Mouse (Mus musculus) midbrain, embryonic 14.5 days (tissue): ENCODE results near the gene Sult2a3. TPM values are rescaled to one million over a fixed set of nuclear protein-coding genes. Genes with fewer than 3 reads are reported as not detected.
"Not testable (repeated sequence)": the region's sequence is repeated elsewhere in the genome, so short reads cannot be mapped to it uniquely, and the experiment has no call there.

Experiments used
- ATAC-seq: fragments of 200-750 bp; cut with Nextera tagmentation; 2 replicates; pipeline ENCODE4 v1.8.0; 2017; ENCODE audit warnings: moderate number of reproducible peaks, moderate library complexity; ENCODE audit not compliant: low FRiP score, low TSS enrichment
- DNase-seq: peaks from one replicate; pipeline ENCODE4 v3.0.0-alpha.2; 2015
- H3K27ac ChIP-seq: fragments of 300-500 bp; sonication (generic); replicated peaks from 2 replicates; pipeline ENCODE4 v1.5.1; 2014; ENCODE audit warnings: mild to moderate bottlenecking, low read depth, low read length, moderate library complexity
- H3K27me3 ChIP-seq: fragments of 300-500 bp; sonication (generic); 2 replicates; pipeline ENCODE4 v1.6.1; 2014; ENCODE audit warnings: low read length, control low read depth, mixed read lengths; ENCODE audit not compliant: control insufficient read depth, insufficient read depth
- H3K36me3 ChIP-seq: fragments of 300-500 bp; sonication (generic); 2 replicates; pipeline ENCODE4 v1.6.1; 2014; ENCODE audit warnings: low read length, control low read depth; ENCODE audit not compliant: control insufficient read depth, insufficient read depth
- H3K4me1 ChIP-seq: fragments of 300-500 bp; sonication (generic); 2 replicates; pipeline ENCODE4 v1.6.1; 2014; ENCODE audit warnings: mild to moderate bottlenecking, antibody characterized with exemption, low read length, control low read depth; ENCODE audit not compliant: control insufficient read depth, insufficient read depth
- H3K4me2 ChIP-seq: fragments of 300-500 bp; sonication (generic); 2 replicates; pipeline ENCODE4 v1.6.1; 2014; ENCODE audit warnings: mild to moderate bottlenecking, low read length, moderate library complexity
- H3K4me3 ChIP-seq: fragments of 300-500 bp; sonication (generic); replicated peaks from 2 replicates; pipeline ENCODE4 v1.5.1; 2014; ENCODE audit warnings: low read depth, low read length
- H3K9ac ChIP-seq: fragments of 300-500 bp; sonication (generic); replicated peaks from 2 replicates; pipeline ENCODE4 v1.6.1; 2014; ENCODE audit warnings: mild to moderate bottlenecking, low read length, moderate library complexity
- H3K9me3 ChIP-seq: fragments of 300-500 bp; sonication (generic); 2 replicates; pipeline ENCODE4 v1.6.1; 2016; ENCODE audit warnings: low read length, control low read depth, mixed read lengths; ENCODE audit not compliant: control insufficient read depth
- WGBS: fragments of 180-500 bp; shearing (Covaris S2); extraction: QIAGEN DNeasy Blood & Tissue Kit; methylation state at CpG from one replicate; pipeline ENCODE4 v1.1.7; 2014; 5-methylcytosine and 5-hydroxymethylcytosine counted together
- polyA plus RNA-seq: library from polyadenylated mRNA; unstranded; fragments of >200 nt; fragmentation: Nextera tagmentation; extraction: Ambion mirVana; gene quantifications from 2 replicates; pipeline ENCODE4 v1.2.1, GENCODE M21; 2014

Gene Sult2a3
- polyA plus RNA-seq, result not detected in 2 replicates

DNA sequence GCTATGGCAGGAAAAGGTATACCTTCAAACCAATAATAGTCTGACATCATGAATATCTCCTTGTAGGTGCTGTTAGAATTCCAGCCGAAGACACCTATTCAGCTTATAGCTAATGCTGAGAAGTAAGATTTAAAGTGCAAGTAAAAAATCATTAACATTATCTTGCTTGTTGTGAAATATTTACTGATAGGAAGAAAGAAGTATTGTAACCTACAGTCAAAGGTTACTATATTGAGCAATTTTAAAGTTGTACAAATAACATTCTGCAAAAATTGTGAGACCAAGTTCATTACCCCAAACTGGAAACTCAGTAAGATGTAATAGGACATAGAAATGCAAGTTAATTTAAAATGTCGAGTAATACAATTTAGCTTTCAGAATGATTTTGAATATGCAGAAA lies at the start of gene Sult2a3:
Gene Sult2a3, minus strand, starts transcription at position 101 of the 400 bp plus-strand sequence.
- ATAC-seq, result no peak
- no peak within 1 kb of the TSS for H3K4me2 ChIP-seq
- no peak within 1 kb of the TSS for H3K4me3 ChIP-seq
- H3K27ac ChIP-seq, result no peak within 1 kb of the TSS
- H3K36me3 ChIP-seq, result no peaks in the 10 kb centered on the region
- H3K9me3 ChIP-seq, result 0 out of 2 replicates have a peak, but pooled peaks cover 6% of the 10 kb centered on the region
- no peaks in the 10 kb centered on the region for H3K27me3 ChIP-seq
- no peak for DNase-seq
- 94% methylated on average over 2 of the region's 2 CpGs for WGBS
- no peaks in the 10 kb centered on the region for H3K4me1 ChIP-seq
- no peak within 1 kb of the TSS for H3K9ac ChIP-seq

DNA sequence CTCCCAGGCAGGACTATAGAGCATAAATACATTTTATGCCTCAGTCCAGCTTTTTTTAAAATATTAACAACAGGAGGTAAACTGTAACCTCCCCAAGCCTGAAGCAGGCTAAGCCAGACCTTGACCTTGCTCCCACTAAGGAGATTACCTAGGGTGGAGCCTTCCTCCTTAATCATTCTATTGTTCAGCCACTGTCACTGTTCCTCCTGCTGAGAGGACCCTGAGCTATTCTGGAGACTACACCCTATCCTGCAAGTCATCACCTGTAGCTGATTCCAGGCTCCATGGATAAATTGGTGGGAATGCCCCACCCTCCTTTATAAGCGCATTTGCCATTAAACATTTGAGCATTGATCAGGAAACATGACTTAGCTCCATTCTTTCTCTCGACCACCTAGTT lies 2.4 kb downstream of the Sult2a3 start:
- H3K4me2 ChIP-seq, result no peak overlapping the region
- ATAC-seq, result no peak
- no peaks in the 10 kb centered on the region for H3K4me1 ChIP-seq
- 82% methylated on average over 2 of the region's 2 CpGs for WGBS
- H3K27ac ChIP-seq, result no peak overlapping the region
- no peak overlapping the region for H3K4me3 ChIP-seq
- no peaks in the 10 kb centered on the region for H3K36me3 ChIP-seq
- 0 out of 2 replicates have a peak, but pooled peaks cover 6% of the 10 kb centered on the region for H3K9me3 ChIP-seq
- no peak for DNase-seq
- no peaks in the 10 kb centered on the region for H3K27me3 ChIP-seq
- H3K9ac ChIP-seq, result no peak overlapping the region

DNA sequence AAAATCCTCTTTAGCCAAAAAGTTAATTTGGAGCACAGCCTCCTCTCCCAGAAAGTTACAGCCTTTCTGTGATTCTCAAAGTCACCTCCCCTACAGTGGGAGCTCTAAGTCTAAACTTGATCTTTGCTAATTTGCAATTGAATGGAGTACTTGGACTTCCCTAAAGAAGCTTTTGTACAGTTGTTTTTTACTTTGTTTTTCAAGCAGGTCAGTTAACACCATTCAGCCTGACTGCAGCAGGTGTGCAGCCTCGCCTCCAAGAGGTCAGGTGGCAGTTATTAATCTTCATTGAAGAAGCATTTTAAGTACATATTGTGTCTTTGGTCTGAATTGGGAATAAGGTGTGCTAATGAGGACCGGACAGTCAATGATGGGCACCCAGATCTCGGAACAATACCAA lies 3.0 kb downstream of the Sult2a3 start:
- not testable (repeated sequence) for ATAC-seq, H3K4me1 ChIP-seq, H3K9me3 ChIP-seq, H3K4me3 ChIP-seq, H3K27me3 ChIP-seq, H3K36me3 ChIP-seq, DNase-seq, H3K27ac ChIP-seq, H3K4me2 ChIP-seq, H3K9ac ChIP-seq
- 62% methylated on average over 3 of the region's 3 CpGs for WGBS

DNA sequence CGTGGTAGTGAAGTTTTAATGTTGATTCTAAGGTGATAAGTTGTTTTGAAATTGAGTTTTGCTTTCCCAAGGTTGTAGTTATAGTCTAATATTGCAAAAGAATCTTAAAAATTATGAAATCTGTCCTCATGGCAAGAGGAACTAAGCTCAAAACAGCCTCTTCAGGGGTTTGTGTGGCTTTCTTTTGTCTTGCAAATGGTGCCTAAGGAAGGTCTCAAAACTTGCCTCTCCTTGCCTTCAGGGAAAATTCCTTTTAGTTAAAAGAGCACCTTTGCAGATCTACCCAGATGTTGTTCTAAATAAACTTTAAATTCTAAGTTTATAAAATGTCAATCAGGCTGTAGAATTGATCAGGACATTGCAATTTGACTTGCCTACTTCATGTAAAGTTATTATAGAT lies 6.1 kb downstream of the Sult2a3 start:
- 32% methylated on average over 1 of the region's 1 CpGs for WGBS
- no peak for ATAC-seq
- H3K4me1 ChIP-seq, result no peaks in the 10 kb centered on the region

DNA sequence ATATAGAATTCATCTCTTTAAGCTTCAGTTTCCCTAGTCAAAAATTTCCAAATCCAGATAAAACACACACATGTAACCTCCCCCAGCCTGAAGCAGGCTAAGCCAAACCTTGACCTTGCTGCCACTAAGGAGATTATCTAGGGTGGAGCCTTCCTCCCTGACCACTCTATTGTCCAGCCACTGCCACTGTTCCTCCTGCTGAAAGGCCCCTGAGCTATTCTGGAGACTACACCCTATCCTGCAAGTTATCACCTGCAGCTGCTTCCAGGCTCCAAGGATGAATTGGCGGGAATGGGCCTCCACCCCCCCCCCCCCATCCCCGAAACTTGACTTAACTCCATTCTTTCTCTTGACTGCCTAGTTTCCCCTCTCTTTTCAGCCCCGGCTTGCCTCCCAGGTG lies 8.4 kb downstream of the Sult2a3 start:
- H3K27me3 ChIP-seq, H3K9ac ChIP-seq, H3K36me3 ChIP-seq, H3K4me3 ChIP-seq, H3K27ac ChIP-seq, H3K4me2 ChIP-seq, H3K4me1 ChIP-seq, DNase-seq, ATAC-seq, H3K9me3 ChIP-seq: not testable (repeated sequence)
- WGBS, result 60% methylated on average over 3 of the region's 3 CpGs

More for the DNA sequence above, 6.1 kb downstream of the Sult2a3 start:
- no peak overlapping the region for H3K27ac ChIP-seq
- H3K36me3 ChIP-seq, result no peaks in the 10 kb centered on the region
- no peak overlapping the region for H3K9ac ChIP-seq
- H3K9me3 ChIP-seq, result 0 out of 2 replicates have a peak, but pooled peaks cover 3% of the 10 kb centered on the region
- DNase-seq, result no peak
- no peak overlapping the region for H3K4me3 ChIP-seq
- no peak overlapping the region for H3K4me2 ChIP-seq
- H3K27me3 ChIP-seq, result no peaks in the 10 kb centered on the region

DNA sequence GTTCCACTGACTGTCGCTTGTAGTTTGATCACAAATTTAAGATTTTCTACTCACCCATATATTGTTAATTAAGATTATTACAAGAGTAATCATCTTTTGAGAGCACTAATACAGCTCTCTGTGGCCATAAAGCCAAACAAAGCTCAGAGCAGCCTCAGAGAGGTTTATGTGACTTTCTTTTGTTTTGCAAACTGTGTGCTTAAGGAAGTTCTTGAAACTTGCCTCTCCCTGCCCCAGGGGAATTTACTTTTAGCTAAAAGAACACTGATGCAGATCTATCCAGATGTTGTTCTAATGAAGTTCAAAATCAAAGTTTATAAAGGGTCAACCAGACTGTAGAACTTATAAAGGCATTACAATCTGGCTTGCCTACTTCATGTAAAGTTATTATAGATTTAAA lies 75.0 kb downstream of the Sult2a3 start:
- peaks cover 16% of the 10 kb centered on the region for H3K9me3 ChIP-seq
- ATAC-seq, H3K4me3 ChIP-seq, H3K36me3 ChIP-seq, H3K27ac ChIP-seq, H3K4me2 ChIP-seq, H3K4me1 ChIP-seq, H3K27me3 ChIP-seq, DNase-seq, H3K9ac ChIP-seq: not testable (repeated sequence)
- WGBS, result 72% methylated on average over 1 of the region's 1 CpGs

DNA sequence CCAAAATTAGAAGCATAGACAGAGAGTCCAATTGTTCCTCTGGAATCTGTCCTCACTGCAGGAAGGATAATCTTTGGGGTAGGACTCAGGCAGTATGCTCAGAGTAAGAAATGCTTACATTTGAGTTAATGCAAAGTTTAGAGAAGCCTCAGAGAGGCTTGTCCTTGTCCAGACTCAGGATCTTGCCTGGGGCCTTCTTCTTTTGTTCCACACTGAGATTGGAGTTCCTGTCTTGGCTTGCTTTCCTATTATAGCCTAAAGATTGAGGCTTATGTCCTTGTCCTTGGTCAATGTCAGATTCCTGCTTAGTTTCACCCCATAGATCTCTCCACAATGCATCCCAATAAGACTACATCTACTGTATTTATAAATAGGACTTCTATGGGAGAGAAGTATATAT lies 92.0 kb downstream of the Sult2a3 start:
- H3K27ac ChIP-seq, H3K36me3 ChIP-seq, DNase-seq, H3K4me2 ChIP-seq, H3K9me3 ChIP-seq, H3K4me3 ChIP-seq, H3K27me3 ChIP-seq, ATAC-seq, H3K4me1 ChIP-seq, H3K9ac ChIP-seq: not testable (repeated sequence)

Other genes with a start within 250 kb of the Sult2a3 start
- not detected in 2 replicates for gene Sult2a4, start 133.4 kb downstream of the Sult2a3 start, polyA plus RNA-seq
- not detected in 2 replicates for gene Sult2a6, start 131.8 kb upstream of the Sult2a3 start, polyA plus RNA-seq
- not detected in 2 replicates for gene Obox8, start 210.5 kb upstream of the Sult2a3 start, polyA plus RNA-seq